Mouse (Mus musculus) fibroblast of lung, adult 2 months (primary cell): ENCODE results near the gene Il33.
A peak's percentile ranks its signal among the peaks of the same experiment; 100 is the strongest.

Experiments
- DNase-seq: peaks from one replicate; pipeline ENCODE4 v3.0.0-alpha.2; 2011; ENCODE audit warnings: low read depth

Gene Il33

DNA sequence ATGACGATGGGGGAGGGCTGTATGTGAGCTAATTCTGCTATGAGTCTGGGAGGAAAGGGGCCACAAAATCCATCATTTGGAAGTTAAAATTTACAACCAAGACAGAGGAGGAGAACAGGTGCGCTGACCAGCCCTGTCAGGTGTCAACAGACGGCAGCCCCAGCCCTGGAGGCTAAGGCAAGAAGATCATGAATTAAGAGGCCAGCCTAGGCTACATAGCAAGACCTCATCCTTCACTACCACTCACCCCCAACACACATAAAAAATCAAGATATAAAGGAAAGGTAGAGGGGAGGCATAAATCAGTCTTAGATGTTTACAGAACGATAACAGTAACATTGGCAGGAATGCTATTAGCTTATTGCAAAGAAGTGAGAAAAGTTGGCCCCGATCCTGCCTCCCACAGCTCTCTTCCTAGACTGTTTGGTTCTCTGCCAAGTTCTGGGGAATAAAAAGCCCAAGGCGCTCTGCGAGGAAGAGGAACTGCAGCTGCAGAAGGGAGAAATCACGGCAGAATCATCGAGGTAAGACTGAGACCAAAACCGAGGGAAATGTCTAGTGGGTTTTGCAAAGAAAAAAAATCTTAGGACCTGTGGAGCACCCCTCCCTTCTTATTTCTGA is at the start of gene Il33:
Gene Il33, plus strand, starts transcription at position 477 of the 621 bp plus-strand sequence.
- DNase-seq: no peak

DNA sequence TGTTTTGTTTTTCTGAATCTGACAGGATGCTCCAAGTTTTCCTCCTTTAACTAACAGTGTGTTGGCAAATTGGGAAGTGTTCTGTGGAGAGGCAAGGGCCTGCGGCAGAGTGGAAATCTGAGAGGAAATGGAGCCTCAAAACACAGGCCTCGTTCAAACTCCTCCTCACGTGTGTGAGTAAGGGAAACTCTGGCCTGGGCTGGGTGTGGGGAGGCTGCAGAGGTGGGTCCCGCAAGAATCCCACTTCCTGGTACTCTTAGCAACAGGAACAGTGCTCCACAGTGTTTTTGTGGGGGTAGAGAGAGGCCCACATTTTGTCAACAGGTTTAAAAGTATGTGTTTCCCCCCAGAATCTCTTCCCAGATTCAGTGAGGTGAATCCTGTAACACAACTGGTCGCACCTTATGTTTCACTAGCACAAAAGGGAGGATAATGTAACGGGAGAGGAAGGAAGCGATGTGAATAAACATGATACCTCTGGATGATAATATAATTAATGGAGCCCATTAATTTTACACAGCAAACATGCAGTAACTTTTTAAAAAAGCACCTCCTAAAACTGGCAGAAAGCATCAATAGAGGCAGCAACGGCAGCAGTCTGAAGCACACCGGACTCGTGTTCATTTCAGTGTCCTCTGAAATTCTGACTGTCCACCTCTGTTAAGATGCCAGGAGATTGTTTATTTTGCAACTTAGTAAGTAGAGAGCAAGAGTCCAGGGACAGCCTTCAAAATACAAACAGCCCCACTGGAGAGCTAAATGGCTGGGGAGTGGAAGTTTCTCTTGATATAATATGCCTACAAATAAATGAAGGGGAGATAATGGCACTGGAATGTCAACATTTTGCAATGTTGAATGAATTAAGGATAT is 47.3 kb upstream of the Il33 start:
- DNase-seq: no peak

DNA sequence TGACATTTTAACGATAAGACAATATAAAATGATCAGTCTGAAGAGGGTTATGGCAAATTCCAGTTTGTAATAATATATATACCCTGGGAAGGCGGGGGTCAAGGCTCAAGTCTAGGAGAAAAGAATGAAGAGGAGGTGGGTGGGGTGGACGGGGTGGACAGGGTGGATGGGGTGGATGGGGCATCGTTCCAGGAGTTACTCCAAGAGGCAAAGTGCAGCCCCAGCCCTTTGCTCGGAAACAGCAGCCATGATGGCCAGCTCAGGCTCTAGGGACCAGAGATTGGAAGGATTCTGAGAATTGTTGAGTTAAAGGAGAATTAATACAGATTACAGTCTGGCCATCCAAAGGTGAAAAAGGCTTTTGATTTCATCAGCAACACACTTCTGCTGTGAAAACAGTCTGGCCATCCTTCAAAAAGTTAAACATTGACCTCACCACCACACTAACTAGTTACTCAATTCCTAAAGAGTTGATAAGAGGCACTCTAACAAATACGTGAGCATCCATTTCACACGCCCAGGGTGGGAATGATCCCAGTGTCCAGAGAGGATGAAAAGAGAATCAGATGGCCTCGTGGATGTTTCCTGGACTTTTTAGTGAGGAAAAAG is 45.9 kb upstream of the Il33 start:
- DNase-seq: no peak

DNA sequence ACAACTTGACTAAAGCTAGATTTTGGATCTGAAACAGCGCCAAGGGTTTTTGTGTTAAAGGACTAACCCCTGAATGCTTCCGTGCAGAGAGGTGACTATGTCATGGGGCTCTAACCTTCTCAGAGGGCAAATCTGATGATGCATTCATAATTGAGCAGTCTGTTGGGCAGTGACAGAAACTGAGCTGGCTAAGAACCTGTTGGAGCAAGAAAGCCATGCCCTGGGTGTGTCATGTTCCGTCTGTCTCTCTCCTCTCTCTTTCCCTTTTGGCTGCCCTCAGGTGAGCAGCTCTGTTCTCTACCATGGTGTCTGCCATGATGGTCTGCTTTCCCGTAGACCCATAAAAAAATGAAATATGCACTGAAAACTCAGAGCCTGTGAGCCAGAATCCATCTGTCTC is 44.0 kb upstream of the Il33 start:
- no peak for DNase-seq

DNA sequence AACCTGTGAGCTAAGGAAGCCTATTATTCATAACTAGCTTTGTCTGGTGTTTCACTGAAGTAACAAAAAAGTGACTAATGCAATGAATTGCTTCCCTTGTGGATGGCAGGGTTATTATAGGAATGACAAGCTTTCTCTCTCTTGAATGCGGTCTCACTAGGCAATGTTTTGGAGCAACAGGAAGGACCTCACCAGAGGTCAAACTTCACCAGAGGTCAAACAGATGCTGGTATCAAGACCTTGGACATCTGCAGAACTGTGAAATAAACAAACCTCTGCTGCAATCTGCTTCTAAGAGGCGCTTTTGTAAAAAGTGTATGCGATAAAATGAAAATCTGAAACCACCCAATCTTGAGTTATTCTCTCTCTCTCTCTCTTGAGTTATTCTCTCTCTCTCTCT is 42.2 kb upstream of the Il33 start:
- no peak for DNase-seq

DNA sequence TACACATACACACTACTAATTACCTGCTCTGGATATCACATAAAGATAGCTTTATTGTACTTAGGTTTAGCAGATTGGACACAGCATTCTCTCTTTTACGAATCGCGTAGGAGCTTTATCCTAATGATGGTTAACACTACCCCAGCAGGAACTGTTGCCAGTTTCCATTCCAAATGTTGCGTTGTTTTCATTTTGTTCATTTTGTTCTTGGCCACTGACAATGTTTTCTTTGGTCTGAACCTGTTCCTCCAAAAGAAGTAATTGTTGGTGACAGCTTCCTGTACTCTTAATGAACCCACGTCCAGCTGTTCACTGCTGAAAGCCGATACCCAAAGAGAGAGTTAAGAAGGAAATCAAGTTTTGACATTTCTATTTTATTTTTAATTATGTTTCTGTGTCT is 39.4 kb upstream of the Il33 start:
- DNase-seq: no peak

DNA sequence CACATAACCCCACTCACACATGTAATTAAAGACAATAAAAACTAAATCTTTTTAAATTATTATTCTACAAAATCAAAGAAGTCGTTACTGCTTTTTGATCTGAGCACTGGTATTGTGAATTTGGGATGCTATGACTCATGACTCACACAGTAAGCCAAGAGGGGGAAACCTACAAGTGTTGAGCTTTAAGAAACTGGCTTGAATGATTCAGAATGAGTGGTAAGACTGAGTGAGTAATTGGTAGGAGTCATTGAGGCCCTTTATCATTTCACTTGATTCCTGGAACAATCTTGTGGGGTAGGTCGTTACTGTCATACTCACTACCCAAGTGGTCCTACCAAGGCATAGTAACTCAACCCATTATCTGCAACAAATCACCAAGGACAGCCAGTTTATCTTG is 37.4 kb upstream of the Il33 start:
- no peak for DNase-seq

DNA sequence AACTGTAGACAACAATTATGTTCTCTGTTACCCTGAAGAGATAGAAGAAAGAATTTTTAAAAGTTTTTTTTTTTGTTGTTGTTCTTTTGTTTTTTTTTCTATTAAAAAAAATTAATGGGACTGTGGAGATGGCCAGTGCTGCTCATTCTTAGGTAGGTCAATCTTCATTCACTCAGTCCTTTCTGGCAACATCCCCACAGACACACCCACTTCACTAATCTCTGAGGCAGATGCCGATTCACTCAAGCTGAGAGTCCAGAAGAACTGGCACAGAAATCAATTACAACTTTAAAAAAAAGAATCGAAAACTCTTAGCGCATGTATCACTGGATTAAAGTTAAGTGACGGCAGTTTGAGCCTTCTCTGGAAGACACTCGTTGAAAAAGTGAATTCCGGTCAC is 36.0 kb upstream of the Il33 start:
- DNase-seq: no peak

DNA sequence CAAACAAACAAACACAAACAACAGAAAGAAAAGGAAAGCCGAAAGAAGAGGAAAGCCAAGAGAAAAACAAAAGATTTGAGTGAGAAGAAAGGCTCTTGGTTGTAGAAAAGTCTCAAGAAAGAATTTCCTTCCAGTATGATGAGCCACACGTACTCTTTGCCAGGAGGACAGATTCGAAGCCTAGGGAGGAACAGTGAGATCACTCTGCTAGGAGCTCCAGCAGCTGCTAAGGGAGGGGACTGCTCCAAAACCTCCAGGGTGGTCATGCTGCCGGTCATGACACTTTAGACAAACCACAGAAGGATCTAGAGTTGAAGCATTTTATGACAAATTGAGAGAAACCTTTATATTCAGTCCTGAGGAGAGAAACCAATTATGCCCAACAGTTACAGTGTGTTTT is 32.9 kb upstream of the Il33 start:
- no peak for DNase-seq

DNA sequence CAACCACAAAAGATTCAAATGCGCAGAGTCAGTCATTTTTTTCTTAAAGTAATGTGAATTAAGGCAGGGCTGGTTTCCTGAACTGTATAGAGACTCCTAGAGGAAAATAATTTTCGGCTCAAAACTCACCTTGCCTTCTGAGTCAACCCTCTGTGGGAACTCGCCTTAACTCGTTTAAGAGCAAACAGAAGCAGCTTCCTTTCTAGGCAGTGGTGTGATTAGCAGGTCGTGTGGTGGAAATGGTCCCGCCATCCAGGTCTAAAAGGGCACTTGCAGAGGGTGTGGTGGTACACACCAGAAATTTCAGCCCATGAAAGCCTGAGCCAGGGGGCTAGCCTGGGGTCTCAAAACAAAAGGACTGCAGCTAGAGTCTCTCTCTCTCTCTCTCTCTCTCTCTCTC is 32.1 kb upstream of the Il33 start:
- no peak for DNase-seq

DNA sequence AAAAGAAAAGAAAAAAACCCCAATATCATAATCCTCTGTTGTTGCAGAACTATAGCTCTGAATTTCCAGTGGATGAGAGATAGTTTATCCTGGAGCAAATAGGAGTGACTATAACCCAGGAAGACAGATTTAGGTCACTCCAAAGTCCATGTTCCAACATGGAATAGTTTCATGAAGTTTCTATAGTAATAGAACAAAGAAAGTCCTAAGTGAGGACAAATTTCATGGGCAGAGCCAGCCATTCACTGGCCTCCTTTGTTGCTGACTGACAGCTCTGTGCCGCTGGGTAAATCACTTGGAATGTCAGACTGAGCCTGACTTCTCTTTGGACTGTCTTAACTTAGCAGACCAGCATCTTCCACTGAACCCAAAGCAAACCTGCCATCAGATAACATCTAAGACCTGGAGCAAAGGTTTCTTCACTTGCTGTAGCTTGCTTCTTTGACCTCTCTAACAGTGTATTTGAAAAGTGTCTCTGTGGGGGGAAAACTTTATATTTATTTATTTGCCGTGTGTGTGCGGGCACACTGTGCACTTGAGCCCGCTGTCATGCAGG is 31.1 kb upstream of the Il33 start:
- no peak for DNase-seq

DNA sequence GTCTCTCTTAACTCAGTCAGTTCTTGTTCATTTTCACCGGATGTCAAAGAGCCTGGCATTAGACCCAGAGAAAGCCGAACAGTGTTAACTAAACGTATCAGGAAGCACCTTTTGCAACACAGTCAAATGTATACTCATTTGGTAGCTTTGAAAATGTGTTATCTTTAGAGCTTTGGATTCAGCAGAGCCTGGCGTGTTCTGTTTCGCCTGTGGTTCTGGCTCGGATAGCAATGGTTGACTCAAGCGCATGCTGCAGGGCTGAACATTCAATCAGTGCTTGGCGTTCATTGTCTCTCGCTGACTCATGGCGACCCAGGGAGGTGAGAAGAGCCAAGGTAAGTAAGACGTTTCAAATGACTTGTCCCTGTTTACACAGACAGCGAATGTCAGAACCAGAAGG is 30.5 kb upstream of the Il33 start:
- no peak for DNase-seq

DNA sequence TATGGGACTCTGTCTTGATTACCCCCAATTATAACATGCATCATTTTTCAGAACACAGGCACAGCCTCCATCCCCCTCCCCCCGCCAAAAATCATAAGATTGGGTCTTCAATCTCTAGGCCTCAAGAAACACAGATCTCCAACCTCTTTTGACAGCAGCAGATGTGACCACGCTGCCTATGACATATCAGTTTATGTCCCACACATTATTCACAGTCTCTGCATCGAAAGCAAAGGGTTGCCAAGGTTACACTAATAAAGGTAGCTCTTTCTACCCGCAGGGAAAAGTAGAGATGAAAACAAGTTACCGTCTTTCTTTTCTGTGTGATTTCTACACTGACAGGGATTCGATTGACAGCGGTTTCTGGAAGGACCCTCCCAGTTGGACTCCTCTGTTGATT is 29.9 kb upstream of the Il33 start:
- DNase-seq: no peak

DNA sequence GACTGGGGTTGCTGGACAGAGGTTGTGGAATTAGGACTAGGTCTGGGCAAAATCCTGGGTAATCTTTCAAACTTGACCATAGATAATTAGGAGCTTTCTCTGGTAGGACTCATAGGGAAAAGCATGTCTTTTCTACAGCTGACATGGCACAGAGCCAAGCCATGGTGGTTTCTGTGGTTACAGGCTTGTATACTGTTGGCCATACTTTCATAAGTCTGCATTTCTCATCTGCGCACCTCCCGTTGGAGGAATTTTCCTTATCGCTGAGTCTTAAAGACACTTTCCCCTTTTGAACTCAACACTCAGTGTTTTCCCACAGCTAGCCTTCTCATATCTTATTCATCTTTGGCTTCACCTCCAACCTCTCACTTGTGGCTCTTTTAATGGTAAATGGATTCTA is 24.6 kb upstream of the Il33 start:
- no peak for DNase-seq

DNA sequence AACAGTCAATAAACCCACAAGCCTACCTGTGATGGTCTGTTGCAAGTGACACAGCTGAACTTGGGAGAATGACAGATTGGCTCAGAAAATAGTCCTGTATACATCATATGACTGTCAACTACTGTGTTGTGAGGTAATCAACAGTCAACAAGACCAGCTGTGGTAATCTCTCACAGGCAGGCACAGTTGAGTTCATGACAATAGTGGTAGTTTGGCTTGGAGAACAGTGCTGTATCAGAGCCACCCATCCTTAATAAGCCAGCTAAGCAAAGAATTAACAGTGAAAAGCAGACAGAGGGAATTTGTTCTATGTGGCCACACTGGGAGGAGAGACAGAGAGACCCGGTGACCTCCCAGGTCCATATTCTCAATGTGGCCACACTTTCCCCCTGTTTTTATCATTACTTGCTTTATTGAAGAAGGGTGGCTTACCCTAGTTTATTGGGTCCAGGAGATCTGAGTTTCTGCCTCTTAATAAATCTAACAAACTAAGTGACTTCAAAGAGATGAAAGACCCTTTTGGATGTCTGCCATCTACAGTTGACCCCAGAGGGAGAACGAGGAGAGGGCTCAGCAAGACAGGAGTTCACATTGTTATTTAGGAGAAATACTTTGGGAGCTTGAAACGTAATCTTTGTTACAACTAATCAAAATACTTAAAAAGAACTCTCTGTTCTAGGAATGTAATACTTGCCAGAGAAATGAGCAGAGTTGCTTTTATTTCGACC is 22.4 kb upstream of the Il33 start:
- no peak for DNase-seq

DNA sequence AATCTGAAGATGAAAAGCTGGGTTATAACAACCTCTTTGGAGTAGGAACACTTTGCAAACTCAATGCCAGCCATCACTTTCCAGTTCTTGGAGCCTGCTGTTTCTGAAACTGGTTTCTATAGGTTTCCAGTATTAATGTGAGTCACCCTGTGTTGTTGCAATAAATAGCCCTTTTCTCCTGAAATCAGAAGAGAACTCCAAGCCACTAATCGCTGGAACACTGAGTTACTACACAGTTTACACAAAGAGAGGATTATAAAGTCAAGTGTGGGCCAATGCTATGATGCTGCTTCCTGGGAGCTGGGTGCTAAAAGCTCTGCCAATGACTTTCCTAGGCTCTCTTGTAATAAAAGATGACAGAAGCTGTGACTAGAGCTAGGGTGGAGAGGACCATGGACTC is 19.0 kb upstream of the Il33 start:
- DNase-seq: no peak

DNA sequence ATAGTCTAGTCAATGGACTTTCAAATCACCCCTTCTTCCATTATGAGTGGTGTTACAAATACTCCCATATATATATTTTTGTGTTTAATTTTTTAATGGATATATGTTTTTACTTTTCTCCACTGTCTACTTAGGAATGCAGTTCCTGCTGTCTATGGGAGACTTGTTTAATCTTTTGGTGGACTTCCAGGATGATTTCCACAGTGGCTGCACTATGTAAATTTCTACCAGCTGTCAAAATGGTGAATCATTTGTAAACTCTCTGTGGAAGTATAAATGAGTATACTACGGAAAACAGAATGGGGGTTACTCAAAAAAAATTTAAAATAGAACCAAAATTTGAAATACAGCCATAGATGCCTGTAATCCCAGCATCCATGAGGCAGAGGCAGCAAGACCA is 15.7 kb upstream of the Il33 start:
- DNase-seq: no peak

DNA sequence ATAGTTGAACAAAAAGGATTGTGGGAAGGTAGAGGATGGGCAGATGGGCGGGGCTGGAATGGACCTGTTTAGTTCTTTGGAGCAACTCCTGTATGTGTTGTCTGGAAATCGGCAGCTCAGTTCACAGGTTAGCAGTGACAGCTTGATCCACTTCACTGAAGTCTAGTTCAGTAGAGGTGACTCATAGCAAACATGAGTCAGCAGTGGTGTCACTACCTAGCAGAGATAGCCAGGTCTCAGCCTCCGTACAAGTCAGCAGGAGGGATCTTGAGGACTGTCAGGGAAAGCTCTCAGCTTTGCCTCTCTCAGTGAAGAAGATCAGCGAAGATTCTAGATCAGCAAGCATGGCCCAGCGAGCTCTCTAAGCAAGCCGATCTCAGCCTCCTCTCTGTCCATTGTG is 13.0 kb upstream of the Il33 start:
- DNase-seq: no peak

DNA sequence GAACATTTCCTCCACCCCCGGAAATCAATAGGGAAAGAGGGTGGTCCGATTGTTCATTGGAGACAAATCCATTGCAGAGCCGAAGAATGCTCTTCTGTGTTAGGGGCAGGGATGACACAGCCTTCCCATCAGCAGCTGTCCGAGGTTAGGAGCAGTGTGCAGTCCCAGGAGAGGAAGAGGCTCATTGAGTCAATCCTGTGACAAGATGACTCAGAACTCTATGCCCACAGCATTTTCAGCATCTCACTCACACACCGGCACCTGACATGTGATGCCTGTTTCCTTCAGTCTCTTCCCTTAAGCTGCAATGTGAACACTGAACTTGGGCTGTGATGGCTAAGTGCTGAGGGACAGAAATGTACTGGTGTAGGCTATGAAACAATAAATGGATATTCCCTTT is 7.5 kb upstream of the Il33 start:
- DNase-seq: no peak

DNA sequence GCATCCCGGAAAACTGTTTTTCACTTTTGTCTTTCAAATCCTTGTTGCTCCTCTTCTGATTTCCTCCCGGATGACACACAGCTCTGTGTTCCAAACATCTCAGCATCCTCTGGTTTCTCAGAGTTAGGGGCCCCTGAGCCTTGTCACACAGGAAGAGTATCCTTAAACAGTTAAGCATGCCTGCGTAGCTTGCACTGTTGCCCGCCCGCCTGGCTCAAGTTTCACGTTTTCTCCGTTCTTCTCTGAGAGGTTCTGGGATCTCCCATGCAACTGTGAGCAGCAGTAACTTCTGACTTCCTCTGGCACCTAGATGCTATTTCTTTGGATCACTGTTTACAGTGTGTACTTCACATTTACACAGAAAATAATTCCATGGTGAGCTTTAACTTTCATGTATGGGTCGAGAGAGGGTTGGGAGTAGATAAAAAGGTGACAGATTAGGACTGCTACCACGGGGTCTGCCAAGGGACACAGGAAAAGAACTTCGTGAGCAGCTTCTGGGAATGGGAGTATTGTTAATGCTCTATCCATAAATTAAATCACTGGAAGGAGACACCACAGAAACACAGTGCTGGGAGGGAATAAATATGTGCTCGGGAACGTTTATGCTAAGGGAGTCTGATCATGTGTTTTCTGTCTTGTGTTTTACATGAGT is 1.3 kb downstream of the Il33 start:
- DNase-seq: no peak

DNA sequence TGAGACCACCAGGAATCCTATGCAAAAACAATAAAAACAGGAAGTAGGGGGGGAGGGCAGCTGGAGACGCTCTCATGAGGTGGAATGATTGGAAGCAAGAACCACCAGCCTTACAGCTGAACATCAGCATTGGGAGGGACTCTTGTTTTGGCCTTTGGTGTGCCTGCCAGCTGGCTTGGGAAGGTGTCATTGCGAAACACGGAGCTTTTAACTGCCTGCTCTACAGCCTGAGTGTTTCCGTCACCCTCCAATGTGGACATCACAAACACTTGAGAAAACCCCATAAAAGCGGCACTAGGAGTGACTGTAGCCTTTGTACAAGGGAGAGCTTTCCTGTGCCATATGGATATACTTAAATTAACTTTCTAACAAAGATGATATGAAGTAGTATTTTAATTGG is 5.4 kb downstream of the Il33 start:
- peak; percentile 59 for DNase-seq

DNA sequence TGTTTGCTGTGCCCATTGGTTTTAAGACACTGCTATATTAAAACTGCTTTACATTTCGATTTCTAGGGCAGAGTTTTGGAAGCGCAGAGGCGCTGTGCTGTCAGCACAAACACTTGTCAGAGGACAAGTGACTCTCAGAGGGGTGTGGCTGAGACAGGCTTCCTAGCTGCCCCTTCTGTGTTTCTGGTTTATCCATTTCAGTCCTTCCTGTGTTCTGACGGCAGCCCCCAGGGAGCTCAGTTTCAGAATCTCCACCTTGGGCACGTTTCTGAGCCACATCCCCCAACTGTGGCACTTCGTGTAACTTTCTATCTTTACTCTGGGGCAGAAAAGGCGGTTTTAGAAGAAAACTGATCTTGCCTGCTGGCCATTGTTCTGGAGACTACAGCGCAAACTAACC is 12.5 kb downstream of the Il33 start:
- no peak for DNase-seq
